Mouse (Mus musculus) adrenal gland, postnatal 25 days (tissue): Measurements from ENCODE around the gene Slc40a1. TPM values are rescaled to one million over a fixed set of nuclear protein-coding genes. Genes with fewer than 3 reads are reported as not detected.

Source experiments
- DNase-seq: peaks from one replicate; pipeline ENCODE4 v3.0.0; 2021; ENCODE audit warnings: mixed read lengths
- long read RNA-seq: library from polyadenylated mRNA; stranded (forward); transcript quantifications from one replicate; pipeline ENCODE4 v2.0.0, GENCODE M21; 2021
- total RNA-seq: library from RNA; stranded (reverse); gene quantifications from 2 replicates; pipeline ENCODE4 v1.2.3, GENCODE M21; 2021

The Slc40a1 gene
- total RNA-seq: 11.1 and 11.8 TPM in 2 replicates
- long read RNA-seq, transcript Slc40a1-201 (8 exons, 3,370 nt): major isoform, 120 of 148 reads
- long read RNA-seq, partial matches to known transcripts: 13 of 148 reads
- long read RNA-seq, other reads (novel, unspliced or antisense): 12 of 148 reads

- no peak for DNase-seq
These were observed at the start of gene Slc40a1 for GRCm38 (mm10) chr1:45926393-45926763. Gene Slc40a1, minus strand, starts transcription at chr1:45926523.

- no peak for DNase-seq
These were observed 45.0 kb upstream of the Slc40a1 start for GRCm38 (mm10) chr1:45971314-45971713.

DNA sequence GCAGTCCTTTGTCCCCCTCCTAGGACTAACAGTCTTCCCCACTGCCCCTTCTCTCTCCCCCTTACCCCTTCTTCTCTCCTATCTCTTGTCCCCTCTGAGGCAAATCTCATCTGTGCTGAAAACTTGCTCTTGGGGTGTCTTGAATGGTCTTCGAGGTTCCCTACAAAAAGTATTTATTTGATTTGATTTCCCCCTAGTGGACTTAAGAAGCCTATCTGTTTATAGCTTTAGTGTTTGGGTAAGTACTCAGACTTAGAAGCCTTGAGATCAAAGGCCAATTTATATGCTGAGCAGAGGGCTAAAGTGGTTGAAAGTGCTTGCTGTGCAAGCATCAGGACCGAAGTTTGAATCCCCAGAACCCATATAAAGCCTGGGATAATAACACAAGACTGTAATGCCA, 22.7 kb upstream of the Slc40a1 start:
- DNase-seq: no peak

DNA sequence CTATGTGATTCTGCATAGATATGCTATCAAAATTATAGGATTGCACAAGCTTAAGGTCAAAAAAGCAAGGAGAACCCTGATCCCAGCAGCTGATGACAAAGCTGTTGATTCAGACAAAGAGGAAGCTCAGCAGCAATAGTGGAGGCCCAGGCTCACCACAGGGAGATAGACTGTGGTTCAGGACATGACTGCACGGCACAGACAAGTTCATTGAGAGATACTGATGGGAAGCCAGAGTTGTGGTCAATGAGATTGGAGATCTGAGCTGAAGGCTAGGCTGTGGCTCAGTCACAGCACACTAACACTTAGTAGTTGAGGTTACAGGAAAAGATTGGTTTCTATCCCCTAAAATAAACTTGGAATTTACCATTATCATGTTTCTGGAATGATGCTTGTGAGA, 21.5 kb upstream of the Slc40a1 start:
- no peak for DNase-seq

DNA sequence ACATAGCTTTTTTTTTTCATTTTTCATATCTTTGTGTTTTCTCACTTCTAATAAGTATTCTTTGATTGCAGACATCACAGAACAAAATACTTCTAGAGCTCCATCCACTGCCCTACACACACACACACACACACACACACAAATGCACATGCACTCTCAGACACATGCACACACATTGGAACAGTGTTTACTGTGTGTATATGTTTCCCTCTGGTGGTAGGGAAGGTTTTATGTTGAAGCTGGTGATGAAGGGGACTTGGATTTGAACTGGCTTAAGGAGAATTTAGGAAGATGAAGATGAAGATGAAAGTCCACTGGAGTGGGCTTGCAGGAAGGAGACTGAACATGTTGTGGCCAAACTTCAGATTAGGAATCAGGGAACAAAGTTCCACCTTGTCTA, 4.8 kb upstream of the Slc40a1 start:
- DNase-seq: no peak

DNA sequence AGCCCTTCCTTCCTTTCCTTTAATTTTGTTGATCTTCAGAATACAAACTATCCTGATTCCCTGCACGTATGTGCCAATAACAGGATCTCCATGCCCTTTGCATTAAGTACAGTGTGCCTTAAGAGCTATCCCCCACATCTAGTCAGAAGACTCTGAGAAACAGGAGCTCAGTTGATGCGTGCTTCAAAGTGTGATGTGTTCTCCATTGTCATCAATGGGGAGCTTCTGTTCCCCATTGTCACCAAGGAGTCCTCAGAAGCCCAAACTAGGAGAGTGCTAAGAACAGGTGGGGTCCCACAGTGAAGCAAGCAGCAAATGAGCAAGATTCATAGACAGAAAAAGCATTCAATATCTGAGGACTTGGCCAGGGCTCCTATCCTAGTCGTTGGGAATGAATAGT, 588 bp upstream of the Slc40a1 start:
- no peak for DNase-seq

- peak; percentile 85 for DNase-seq
These were observed 577 bp downstream of the Slc40a1 start for GRCm38 (mm10) chr1:45925500-45926392.

DNA sequence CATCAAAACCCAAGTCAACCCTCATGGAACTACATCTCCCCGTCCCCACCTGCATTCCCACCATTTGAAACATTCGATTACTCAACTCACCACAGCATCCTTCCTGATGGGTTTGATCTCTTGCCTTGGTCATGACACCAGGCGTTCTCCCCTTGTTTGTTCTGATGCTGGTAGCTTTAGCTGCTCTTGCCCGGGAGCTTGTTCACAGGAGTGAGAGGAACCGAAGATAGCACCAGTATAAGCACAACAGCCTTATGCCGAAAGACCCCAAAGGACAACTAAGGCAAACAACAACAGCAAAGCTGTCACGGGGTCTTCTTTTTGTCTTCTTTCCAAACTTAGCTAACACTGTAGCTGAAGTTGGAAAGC, 1.2 kb downstream of the Slc40a1 start:
- no peak for DNase-seq

DNA sequence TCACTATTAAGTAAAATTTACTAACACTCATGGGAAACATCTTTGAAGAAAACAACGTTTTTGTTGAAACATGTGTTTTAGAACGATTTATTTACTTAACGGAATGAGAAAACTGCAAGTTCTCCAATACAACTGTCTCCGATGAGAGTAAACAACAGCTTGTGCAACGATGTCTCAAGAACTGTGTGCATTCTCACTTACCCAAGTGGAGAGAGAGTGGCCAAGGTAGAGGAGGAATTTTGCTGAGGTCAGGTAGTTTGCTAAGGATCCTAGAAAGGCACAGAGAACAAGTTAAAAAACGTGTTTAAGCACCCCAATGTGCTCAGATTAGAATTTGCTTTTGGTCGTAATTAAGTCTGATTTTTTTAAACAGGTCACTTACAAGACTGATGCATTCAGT, 1.8 kb downstream of the Slc40a1 start:
- no peak for DNase-seq

- DNase-seq: no peak
These were observed 3.0 kb downstream of the Slc40a1 start for GRCm38 (mm10) chr1:45923306-45923705.

DNA sequence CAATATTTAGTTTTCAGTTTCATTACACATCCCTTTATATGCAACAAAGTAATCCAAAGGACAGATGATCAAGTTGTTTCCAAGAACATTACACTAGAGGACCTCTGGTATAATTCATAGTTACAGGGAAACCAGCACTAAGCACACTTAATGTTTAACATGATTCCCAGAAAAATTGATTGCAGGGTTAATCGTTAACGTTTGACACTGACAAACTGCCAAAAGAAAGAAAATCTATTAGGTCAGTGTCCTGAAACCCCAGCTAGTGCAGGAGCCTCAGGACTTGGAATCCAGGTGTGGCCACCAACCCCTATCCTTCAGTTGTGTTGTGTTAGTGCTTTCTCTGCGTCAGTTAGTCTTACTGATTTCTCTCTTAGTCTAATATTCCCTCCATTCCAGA, 5.6 kb downstream of the Slc40a1 start:
- no peak for DNase-seq

DNA sequence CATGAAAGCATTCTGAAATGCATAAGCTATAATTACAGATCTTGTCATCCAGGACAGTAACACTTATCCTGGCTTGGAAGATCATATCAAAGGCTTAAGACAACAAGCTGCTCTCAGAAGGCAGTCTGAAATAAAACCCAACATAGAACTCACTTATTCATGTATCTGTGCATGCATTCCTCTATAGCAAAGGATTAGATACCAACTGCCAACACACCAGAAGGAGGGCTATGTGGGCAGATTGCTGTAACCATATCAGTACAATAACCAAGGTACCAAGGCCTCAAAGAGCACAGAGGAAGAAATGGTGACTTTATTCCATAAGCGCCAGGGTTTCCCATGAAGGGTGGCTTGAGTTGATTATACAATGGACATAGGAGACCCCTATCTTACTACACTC, 6.6 kb downstream of the Slc40a1 start:
- DNase-seq: no peak

- no peak for DNase-seq
These were observed 9.1 kb downstream of the Slc40a1 start for GRCm38 (mm10) chr1:45917136-45917803.

DNA sequence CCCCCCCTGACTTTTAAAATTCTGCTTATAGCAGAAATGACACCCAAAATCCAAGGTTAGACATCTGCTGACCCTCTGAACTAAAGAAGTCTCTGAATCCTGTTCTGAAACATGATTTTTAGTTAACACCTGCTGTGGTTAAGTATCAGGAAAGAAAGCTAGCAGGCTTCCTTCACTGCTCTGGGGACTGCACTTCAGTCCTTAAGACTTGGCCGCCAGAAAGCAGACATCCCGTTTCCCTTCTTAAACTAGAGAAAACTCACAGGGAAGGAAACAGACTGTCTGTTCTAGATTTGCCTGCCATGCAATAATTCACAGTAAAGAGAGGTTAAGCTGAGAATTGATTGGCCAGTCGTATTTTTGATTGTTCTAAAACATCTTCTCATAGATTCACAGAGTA, 10.1 kb downstream of the Slc40a1 start:
- no peak for DNase-seq

GRCm38 (mm10) chr1:45914236-45914635, 12.1 kb downstream of the Slc40a1 start:
- no peak for DNase-seq

DNA sequence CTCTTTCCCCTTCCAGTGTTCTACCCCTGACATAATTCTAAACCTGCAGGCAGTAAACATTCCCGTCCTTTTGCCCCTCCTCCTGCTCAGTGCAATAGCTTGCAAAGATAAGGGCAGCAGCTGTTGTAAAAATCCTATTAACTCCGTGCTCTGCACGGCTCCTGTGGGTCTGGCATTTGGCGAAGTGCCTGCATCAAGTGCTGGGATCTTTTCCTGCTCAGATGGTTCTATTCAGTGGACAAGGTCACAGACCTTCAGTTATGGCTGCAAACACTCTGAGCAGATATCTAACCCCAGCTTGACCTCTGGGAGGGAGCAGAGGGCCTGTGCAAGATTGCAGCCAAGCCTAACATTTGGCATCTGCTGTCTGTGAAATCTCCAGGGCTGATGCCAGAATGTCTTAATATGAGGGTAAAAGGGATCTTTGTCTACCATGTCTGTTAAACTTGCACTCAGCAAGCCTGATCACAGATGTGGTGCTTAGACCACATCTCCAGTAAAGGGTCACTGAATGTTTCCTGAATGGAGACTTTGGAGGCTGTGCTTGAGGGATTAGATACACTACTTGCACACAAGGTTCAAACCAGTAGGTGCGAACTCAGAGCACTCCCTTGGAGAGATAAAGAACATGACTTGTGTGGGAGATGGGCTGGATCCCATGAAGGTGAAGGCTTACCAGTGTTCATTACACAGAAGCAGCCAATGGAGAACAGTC, 21.1 kb downstream of the Slc40a1 start:
- DNase-seq: peak; percentile 34

- DNase-seq: no peak
These were observed 22.2 kb downstream of the Slc40a1 start for GRCm38 (mm10) chr1:45904161-45904560.

DNA sequence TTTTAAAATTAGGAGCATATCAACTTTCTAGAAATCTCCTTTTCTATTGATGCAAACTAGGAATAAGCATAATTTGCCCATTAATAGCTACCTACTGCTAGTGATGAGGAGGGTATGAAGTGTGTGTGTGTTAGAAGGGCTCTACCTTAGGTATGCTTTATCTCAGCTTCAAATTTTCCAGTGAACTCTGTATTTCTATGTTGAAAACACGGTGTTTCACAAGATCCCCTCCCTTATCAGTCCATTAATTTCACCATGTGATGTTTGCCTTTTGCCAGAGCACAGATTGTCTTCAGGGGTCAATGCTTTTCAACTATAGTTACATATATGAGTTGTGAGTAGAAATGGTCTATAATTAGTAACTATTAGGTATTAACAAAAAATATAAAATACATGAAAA, 28.3 kb downstream of the Slc40a1 start:
- DNase-seq: no peak

DNA sequence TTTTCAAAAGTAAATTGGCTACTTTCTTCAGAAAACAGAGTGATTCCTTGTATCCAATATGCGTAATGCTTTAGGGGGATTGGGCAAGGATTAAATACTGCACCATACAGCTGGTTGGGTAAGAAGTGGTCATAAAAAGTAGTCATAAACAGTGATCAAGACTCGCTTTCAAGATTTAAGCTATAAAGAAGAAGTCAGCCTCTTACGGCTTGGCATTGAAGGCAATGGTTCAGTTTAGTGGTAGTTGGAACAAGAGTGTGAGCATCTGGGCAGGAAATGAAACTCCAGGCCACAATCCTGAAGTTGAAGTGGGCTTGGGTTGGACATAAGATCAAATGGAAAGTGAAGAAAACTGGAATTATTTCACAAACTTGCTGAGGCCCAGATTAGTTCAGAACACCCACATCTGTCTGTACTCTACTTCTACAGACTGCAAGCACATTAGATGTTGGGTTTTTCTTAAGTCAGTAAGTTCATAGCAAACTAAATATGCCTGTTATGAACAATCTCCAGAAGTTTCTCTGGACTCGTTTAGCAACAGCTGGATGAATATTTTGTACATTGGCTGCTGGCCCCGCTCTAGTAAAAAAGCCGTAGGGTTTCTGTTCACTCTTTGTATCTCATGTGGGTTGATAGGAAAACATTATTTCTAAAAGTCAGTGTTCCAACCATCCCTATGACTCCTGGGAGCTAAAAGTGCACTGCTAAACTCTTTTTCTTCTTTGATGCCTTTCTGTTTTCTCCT, 32.0 kb downstream of the Slc40a1 start:
- no peak for DNase-seq

- DNase-seq: no peak
These were observed 34.3 kb downstream of the Slc40a1 start for GRCm38 (mm10) chr1:45891986-45892385.

GRCm38 (mm10) chr1:45890173-45890572, 36.1 kb downstream of the Slc40a1 start, which contains the start of gene Gm5269:
Gene Gm5269, minus strand, starts transcription at chr1:45890273.
- DNase-seq: no peak

- DNase-seq: no peak
These were observed 39.5 kb downstream of the Slc40a1 start for GRCm38 (mm10) chr1:45886800-45887199.
